Mouse (Mus musculus) forebrain, embryonic 14.5 days (tissue): ENCODE data around the gene Rbm25. TPM values are rescaled to one million over a fixed set of nuclear protein-coding genes. Genes with fewer than 3 reads are reported as not detected.

Source experiments
- ATAC-seq: fragments of 200-750 bp; cut with Nextera tagmentation; 2 replicates; pipeline ENCODE4 v1.8.0; 2017; ENCODE audit warnings: mild to moderate bottlenecking, moderate library complexity
- DNase-seq: peaks from one replicate; pipeline ENCODE4 v3.0.0-alpha.2; 2015; ENCODE audit warnings: low spot score
- H3K27ac ChIP-seq: fragments of 300-500 bp; sonication (generic); 2 replicates; pipeline ENCODE4 v1.5.1; 2014; ENCODE audit warnings: low read depth, mild to moderate bottlenecking, control low read depth, low read length, moderate library complexity
- H3K27me3 ChIP-seq: fragments of 300-500 bp; sonication (generic); replicated peaks from 2 replicates; pipeline ENCODE4 v1.6.1; 2014; ENCODE audit warnings: low read length, control low read depth, mixed read lengths; ENCODE audit not compliant: control insufficient read depth, insufficient read depth
- H3K36me3 ChIP-seq: fragments of 300-500 bp; sonication (generic); 2 replicates; pipeline ENCODE4 v1.6.1; 2014; ENCODE audit warnings: low read length, control low read depth; ENCODE audit not compliant: control insufficient read depth, insufficient read depth
- H3K4me1 ChIP-seq: fragments of 300-500 bp; sonication (generic); 2 replicates; pipeline ENCODE4 v1.6.1; 2014; ENCODE audit warnings: antibody characterized with exemption, low read length, control low read depth; ENCODE audit not compliant: control insufficient read depth, insufficient read depth
- H3K4me2 ChIP-seq: fragments of 300-500 bp; sonication (generic); 2 replicates; pipeline ENCODE4 v1.6.1; 2014; ENCODE audit warnings: mild to moderate bottlenecking, control low read depth, low read length
- H3K4me3 ChIP-seq: fragments of 300-500 bp; sonication (generic); 2 replicates; pipeline ENCODE4 v1.5.1; 2014; ENCODE audit warnings: low read depth, low read length, control low read depth
- H3K9ac ChIP-seq: fragments of 300-500 bp; sonication (generic); 2 replicates; pipeline ENCODE4 v1.6.1; 2014; ENCODE audit warnings: mild to moderate bottlenecking, low read length, control low read depth, moderate library complexity
- H3K9me3 ChIP-seq: fragments of 300-500 bp; sonication (generic); replicated peaks from 2 replicates; pipeline ENCODE4 v1.6.1; 2016; ENCODE audit warnings: low read length, control low read depth, mixed read lengths; ENCODE audit not compliant: control insufficient read depth
- WGBS: fragments of 180-500 bp; shearing (Covaris S2); extraction: QIAGEN DNeasy Blood & Tissue Kit; methylation state at CpG from one replicate; pipeline ENCODE4 v1.1.7; 2014; 5-methylcytosine and 5-hydroxymethylcytosine counted together
- polyA plus RNA-seq: library from polyadenylated mRNA; unstranded; fragments of >200 nt; fragmentation: Nextera tagmentation; extraction: Ambion mirVana; gene quantifications from 2 replicates; pipeline ENCODE4 v1.2.1, GENCODE M21; 2014

Gene Rbm25
- polyA plus RNA-seq, 1 experiment from 2014 or later, result 164 TPM

DNA sequence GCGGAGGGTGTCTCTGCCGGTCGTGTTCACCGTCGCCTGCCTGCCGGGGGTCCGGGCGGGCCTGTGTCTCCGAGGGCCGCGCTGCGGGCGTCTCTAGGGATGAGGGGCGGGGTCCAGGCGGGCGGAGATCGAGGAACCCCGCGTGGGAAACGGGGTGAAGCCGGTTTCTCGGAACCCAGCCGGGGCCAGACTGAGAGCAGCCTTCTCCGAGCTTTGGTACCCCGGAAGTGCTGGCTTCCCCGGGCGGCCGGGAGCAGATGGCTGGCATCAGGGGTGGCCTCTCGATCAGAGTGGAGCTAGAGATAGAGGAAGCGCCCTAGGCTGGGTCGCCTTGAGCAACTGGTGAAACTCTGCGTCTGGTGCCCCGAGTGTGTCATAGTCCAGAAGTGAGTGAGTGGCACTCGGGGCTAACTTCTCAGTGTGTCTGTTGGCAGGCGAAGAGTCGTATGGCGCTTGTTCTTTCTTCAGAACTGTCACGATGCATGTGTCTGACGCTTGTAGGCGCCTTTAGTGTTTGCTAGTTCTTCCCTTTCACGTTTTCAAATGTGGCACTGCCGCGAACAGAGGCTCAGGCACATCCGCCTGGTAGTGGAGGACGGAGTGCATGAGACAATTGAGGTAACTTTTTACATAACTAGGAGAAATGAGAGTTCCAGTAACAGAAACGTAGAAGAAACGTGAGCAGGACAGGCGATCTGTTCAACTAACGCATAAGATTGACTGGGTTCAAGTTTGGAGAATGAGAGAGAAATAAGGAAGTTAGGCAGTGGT lies 57.5 kb downstream of the Rbm25 start:
- DNase-seq (peak; percentile 60), ATAC-seq (peak; percentile 82)
- Histone ChIP-seq H3K4me3 (peak overlapping the region; percentile 79), H3K36me3 (peaks cover 10% of the 10 kb centered on the region; the same call in 1 of the 2 replicates), H3K27ac (peak overlapping the region; percentile 91), H3K4me1 (peaks cover 15% of the 10 kb centered on the region), H3K4me2 (peak overlapping the region; percentile 88), H3K9ac (peak overlapping the region; percentile 77), H3K27me3 (no peaks in the 10 kb centered on the region), H3K9me3 (no peaks in the 10 kb centered on the region)
- under 1% methylated on average over 48 of the region's 49 CpGs for WGBS

DNA sequence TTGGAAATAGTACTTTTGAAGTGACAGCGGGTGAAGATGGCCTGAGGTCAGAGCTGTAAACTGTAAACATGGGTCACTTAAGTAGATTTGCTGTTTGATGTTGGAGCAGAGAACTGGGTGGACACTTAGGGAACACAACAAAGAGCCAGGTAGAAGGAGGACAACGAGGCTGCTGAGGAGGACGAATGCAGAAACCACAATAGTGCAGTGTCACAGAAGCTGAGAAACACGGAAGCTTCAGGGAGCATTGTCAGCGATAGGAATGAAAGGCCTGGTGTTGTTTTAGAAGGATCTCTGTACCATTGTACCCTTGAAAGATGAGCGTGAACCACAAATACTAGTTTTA lies 58.0 kb downstream of the Rbm25 start:
- H3K4me2 ChIP-seq, result peak overlapping the region; percentile 88
- no peak for DNase-seq
- WGBS, result 36% methylated on average over 6 of the region's 6 CpGs
- peaks cover 15% of the 10 kb centered on the region for H3K4me1 ChIP-seq
- ATAC-seq, result no peak
- H3K36me3 ChIP-seq, result peaks cover 7% of the 10 kb centered on the region; the same call in 1 of the 2 replicates
- H3K9ac ChIP-seq, result peak overlapping the region; percentile 77
- peak overlapping the region; percentile 79 for H3K4me3 ChIP-seq
- H3K9me3 ChIP-seq, result no peaks in the 10 kb centered on the region
- no peaks in the 10 kb centered on the region for H3K27me3 ChIP-seq
- H3K27ac ChIP-seq, result no peak overlapping the region; the same call in 1 of the 2 replicates

GRCm38 (mm10) chr12:83694011-83694410 lies 63.0 kb downstream of the Rbm25 start:
- H3K4me3 ChIP-seq, result no peak overlapping the region
- WGBS, result 92% methylated on average over 5 of the region's 5 CpGs

GRCm38 (mm10) chr12:83694669-83695068 lies 63.6 kb downstream of the Rbm25 start:
- H3K27ac ChIP-seq, result no peak overlapping the region

More at GRCm38 (mm10) chr12:83694011-83694410, 63.0 kb downstream of the Rbm25 start:
- no peak overlapping the region for H3K27ac ChIP-seq
- no peaks in the 10 kb centered on the region for H3K27me3 ChIP-seq
- ATAC-seq (no peak), DNase-seq (no peak)
- H3K4me2 ChIP-seq, result no peak overlapping the region
- H3K4me1 ChIP-seq, result peaks cover 9% of the 10 kb centered on the region
- H3K9ac ChIP-seq, result no peak overlapping the region
- H3K36me3 ChIP-seq, result peaks cover 2% of the 10 kb centered on the region; the same call in 1 of the 2 replicates
- no peaks in the 10 kb centered on the region for H3K9me3 ChIP-seq

DNA sequence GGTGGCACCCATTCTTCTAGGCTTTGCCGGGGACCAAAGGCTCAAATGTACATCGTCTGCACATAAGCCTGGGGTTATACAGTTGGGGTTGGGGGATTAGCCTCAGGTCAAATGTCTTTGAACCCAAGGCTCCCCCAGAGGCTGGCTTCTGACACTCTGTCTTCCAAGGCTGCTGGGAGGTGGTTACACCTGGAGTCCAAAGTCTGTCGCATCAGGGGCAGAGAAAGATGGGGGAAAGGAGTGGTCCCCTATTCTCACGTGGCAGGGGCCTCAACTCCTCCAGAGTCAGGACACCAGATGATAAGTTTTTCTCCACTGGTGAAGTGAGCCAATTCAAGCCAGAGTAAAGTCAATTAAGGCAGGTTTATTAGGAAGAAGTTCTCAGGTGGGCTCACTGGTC lies 67.6 kb downstream of the Rbm25 start:
- 87% methylated on average over 4 of the region's 4 CpGs for WGBS
- Histone ChIP-seq H3K27me3 (no peaks in the 10 kb centered on the region), H3K36me3 (peaks cover 19% of the 10 kb centered on the region), H3K9ac (no peak overlapping the region), H3K4me1 (no peaks in the 10 kb centered on the region), H3K4me3 (no peak overlapping the region), H3K27ac (no peak overlapping the region), H3K9me3 (no peaks in the 10 kb centered on the region), H3K4me2 (no peak overlapping the region)
- ATAC-seq, result no peak
- no peak for DNase-seq

More at GRCm38 (mm10) chr12:83694669-83695068, 63.6 kb downstream of the Rbm25 start:
- H3K4me2 ChIP-seq, result no peak overlapping the region
- ATAC-seq, result no peak
- H3K36me3 ChIP-seq, result peaks cover 7% of the 10 kb centered on the region
- H3K4me3 ChIP-seq, result no peak overlapping the region
- no peaks in the 10 kb centered on the region for H3K27me3 ChIP-seq
- H3K9ac ChIP-seq, result no peak overlapping the region
- H3K9me3 ChIP-seq, result no peaks in the 10 kb centered on the region
- no peak for DNase-seq
- 0 out of 2 replicates have a peak, but pooled peaks cover 4% of the 10 kb centered on the region for H3K4me1 ChIP-seq
- WGBS, result 94% methylated on average over 3 of the region's 3 CpGs

GRCm38 (mm10) chr12:83701608-83702007 lies 70.6 kb downstream of the Rbm25 start:
- Histone ChIP-seq H3K4me2 (no peak overlapping the region), H3K27ac (no peak overlapping the region), H3K9ac (no peak overlapping the region), H3K4me1 (no peaks in the 10 kb centered on the region), H3K36me3 (peaks cover 25% of the 10 kb centered on the region), H3K27me3 (no peaks in the 10 kb centered on the region), H3K9me3 (no peaks in the 10 kb centered on the region), H3K4me3 (no peak overlapping the region)
- DNase-seq (no peak), ATAC-seq (no peak)
- WGBS, result 90% methylated on average over 7 of the region's 7 CpGs

DNA sequence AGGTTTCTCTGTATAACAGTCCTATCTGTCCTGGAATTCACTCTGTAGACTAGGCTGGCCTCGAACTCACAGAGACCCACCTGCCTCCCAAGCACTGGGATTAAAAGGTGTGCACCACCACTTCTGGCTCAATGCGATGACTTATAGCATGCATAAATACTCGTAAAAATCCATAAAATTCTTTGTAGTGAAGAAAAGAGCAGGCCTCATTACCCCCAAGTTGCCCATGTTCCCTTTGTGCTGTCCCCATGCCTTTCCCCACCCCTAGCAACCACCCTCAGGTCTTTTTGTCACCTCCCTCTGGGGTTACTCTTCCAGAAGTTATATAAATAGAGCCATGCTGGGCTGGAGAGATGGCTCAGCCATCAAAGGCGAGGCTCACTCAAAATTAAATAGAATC lies 71.8 kb downstream of the Rbm25 start:
- DNase-seq (peak; percentile 7), ATAC-seq (no peak)
- H3K4me3 ChIP-seq, result no peak overlapping the region
- H3K27me3 ChIP-seq, result no peaks in the 10 kb centered on the region
- no peak overlapping the region for H3K9ac ChIP-seq
- H3K36me3 ChIP-seq, result peaks cover 25% of the 10 kb centered on the region
- WGBS, result 26% methylated on average over 4 of the region's 4 CpGs
- no peak overlapping the region for H3K4me2 ChIP-seq
- H3K9me3 ChIP-seq, result no peaks in the 10 kb centered on the region
- no peaks in the 10 kb centered on the region for H3K4me1 ChIP-seq
- no peak overlapping the region; the same call in 1 of the 2 replicates for H3K27ac ChIP-seq

DNA sequence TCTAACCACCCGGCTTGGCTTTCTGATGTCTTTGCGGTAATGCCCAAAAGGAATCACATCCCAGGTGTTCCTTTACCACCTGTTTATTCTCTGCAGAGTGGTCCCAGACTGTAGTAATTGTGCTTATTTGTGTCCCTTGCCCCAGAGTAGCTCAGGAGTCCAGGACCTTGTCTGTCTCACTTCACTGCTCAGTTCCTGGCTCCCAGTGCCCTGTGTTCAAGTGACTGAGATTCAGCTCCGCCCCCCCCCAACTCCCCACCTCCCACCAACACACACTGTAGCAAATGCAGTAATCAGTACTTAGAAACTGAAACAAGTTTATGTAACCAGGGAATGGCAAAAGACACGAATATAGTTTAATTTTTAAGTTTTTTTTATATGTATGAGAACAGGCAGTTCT lies 75.9 kb downstream of the Rbm25 start:
- Histone ChIP-seq H3K4me2 (no peak overlapping the region), H3K27ac (no peak overlapping the region), H3K36me3 (peaks cover 21% of the 10 kb centered on the region), H3K27me3 (no peaks in the 10 kb centered on the region), H3K9ac (no peak overlapping the region), H3K9me3 (no peaks in the 10 kb centered on the region), H3K4me3 (no peak overlapping the region), H3K4me1 (no peaks in the 10 kb centered on the region)
- DNase-seq (no peak), ATAC-seq (no peak)
- 95% methylated on average over 4 of the region's 4 CpGs for WGBS
